Mouse (Mus musculus) mouse embryonic stem cell (cell line): ENCODE results near the gene Il1r1.

ENCODE experiments used
- in situ Hi-C, 2 experiments: fragments of 300-500 bp; cut with MboI; formaldehyde crosslinking; loops; 1 replicate in 1 of 2; 3 replicates in 1 of 2; pipeline ENCODE4 v1.14.3; 2019 to 2020; ENCODE audit warnings: low sequenced_read_pairs in 2 of 2, low pct_unique_long_range_greater_than_20kb in 1 of 2, mixed read lengths in 1 of 2; ENCODE audit not compliant: unreplicated experiment in 1 of 2

Il1r1 gene

GRCm38 (mm10) chr1:40224539-40225284 is at the start of gene Il1r1:
Il1r1 (plus strand) TSS chr1:40225080.
- in situ Hi-C loops: no loop called here

- in situ Hi-C loops: no loop called here
Observed at GRCm38 (mm10) chr1:40175123-40175522, 49.8 kb upstream of the Il1r1 start.

- in situ Hi-C loops: no loop called here
Observed at GRCm38 (mm10) chr1:40175797-40176196, 49.1 kb upstream of the Il1r1 start.

GRCm38 (mm10) chr1:40179031-40179430 is 45.8 kb upstream of the Il1r1 start:
- in situ Hi-C loops: no loop called here

- in situ Hi-C loops: no loop called here
Observed at GRCm38 (mm10) chr1:40179493-40179892, 45.4 kb upstream of the Il1r1 start.

GRCm38 (mm10) chr1:40180861-40181260 is 44.0 kb upstream of the Il1r1 start:
- in situ Hi-C loops: no loop called here

GRCm38 (mm10) chr1:40181716-40182115 is 43.2 kb upstream of the Il1r1 start:
- in situ Hi-C loops: no loop called here

GRCm38 (mm10) chr1:40183410-40183809 is 41.5 kb upstream of the Il1r1 start:
- in situ Hi-C loops: no loop called here

GRCm38 (mm10) chr1:40187961-40188360 is 36.9 kb upstream of the Il1r1 start:
- in situ Hi-C loops: no loop called here

GRCm38 (mm10) chr1:40190025-40190424 is 34.9 kb upstream of the Il1r1 start:
- in situ Hi-C loops: no loop called here

GRCm38 (mm10) chr1:40190837-40191236 is 34.0 kb upstream of the Il1r1 start:
- in situ Hi-C loops: no loop called here

- in situ Hi-C loops: no loop called here
Observed at GRCm38 (mm10) chr1:40194279-40194678, 30.6 kb upstream of the Il1r1 start.

GRCm38 (mm10) chr1:40213337-40214159 is 11.3 kb upstream of the Il1r1 start:
- in situ Hi-C loops: no loop called here

GRCm38 (mm10) chr1:40217521-40217920 is 7.4 kb upstream of the Il1r1 start:
- in situ Hi-C loops: no loop called here

- in situ Hi-C loops: no loop called here
Observed at GRCm38 (mm10) chr1:40218603-40219002, 6.3 kb upstream of the Il1r1 start.

- in situ Hi-C loops: no loop called here
Observed at GRCm38 (mm10) chr1:40220549-40220948, 4.3 kb upstream of the Il1r1 start.

- in situ Hi-C loops: no loop called here
Observed at GRCm38 (mm10) chr1:40221864-40222263, 3.0 kb upstream of the Il1r1 start.

GRCm38 (mm10) chr1:40222680-40223079 is 2.2 kb upstream of the Il1r1 start:
- in situ Hi-C loops: no loop called here

- in situ Hi-C loops: no loop called here
Observed at GRCm38 (mm10) chr1:40223591-40223990, 1.3 kb upstream of the Il1r1 start.

- in situ Hi-C loops: no loop called here
Observed at GRCm38 (mm10) chr1:40225580-40225979, 700 bp downstream of the Il1r1 start.
